Mouse (Mus musculus) testis, adult 2 months (tissue): Measurements from ENCODE around the gene Cbx4. TPM values are rescaled to one million over a fixed set of nuclear protein-coding genes. Genes with fewer than 3 reads are reported as not detected.
"Not testable (repeated sequence)": the region's sequence is repeated elsewhere in the genome, so short reads cannot be mapped to it uniquely, and the experiment has no call there.

ENCODE experiments used
- H3K27ac ChIP-seq: fragments of 200-500 bp; 2 replicates; pipeline ENCODE4 v1.5.1; 2012; ENCODE audit warnings: low read depth, low read length; ENCODE audit not compliant: control insufficient read depth, insufficient read depth
- H3K27me3 ChIP-seq: fragments of 200-500 bp; 2 replicates; pipeline ENCODE4 v1.6.1; 2012; ENCODE audit warnings: mild to moderate bottlenecking, low read length, moderate library complexity; ENCODE audit not compliant: control insufficient read depth, insufficient read depth
- H3K36me3 ChIP-seq: fragments of 200-500 bp; 2 replicates; pipeline ENCODE4 v1.6.1; 2012; ENCODE audit warnings: mild to moderate bottlenecking, low read length; ENCODE audit not compliant: control insufficient read depth, insufficient read depth
- H3K4me1 ChIP-seq: fragments of 200-500 bp; 2 replicates; pipeline ENCODE4 v1.6.1; 2012; ENCODE audit warnings: low read length; ENCODE audit not compliant: control insufficient read depth, insufficient read depth
- H3K4me3 ChIP-seq: fragments of 200-500 bp; 2 replicates; pipeline ENCODE4 v1.5.1; 2012; ENCODE audit warnings: low read depth, mild to moderate bottlenecking, low read length, moderate library complexity, mixed read lengths; ENCODE audit not compliant: control insufficient read depth
- CTCF ChIP-seq: fragments of 200-500 bp; IDR thresholded peaks from 2 replicates; pipeline ENCODE4 v1.5.1; 2012; ENCODE audit warnings: low read depth, mild to moderate bottlenecking, inconsistent platforms, low read length, moderate library complexity; ENCODE audit not compliant: control insufficient read depth, insufficient read depth, insufficient replicate concordance
- POLR2A ChIP-seq: fragments of 200-500 bp; IDR thresholded peaks from 2 replicates; pipeline ENCODE4 v1.6.1; 2012; ENCODE audit warnings: low read depth, mild to moderate bottlenecking, inconsistent platforms, low read length, moderate library complexity; ENCODE audit not compliant: control insufficient read depth
- polyA plus RNA-seq: library from polyadenylated mRNA; depleted of rRNA; stranded (reverse); fragments of >200 nt; gene quantifications from 2 replicates; pipeline ENCODE4 v1.2.3, GENCODE M21; 2012

Cbx4 gene
- polyA plus RNA-seq, 1 experiment = 3.3 TPM

GRCm38 (mm10) chr11:119109415-119110071 lies 23.5 kb upstream of the Cbx4 start:
- Histone ChIP-seq H3K27me3 (no peaks in the 10 kb centered on the region), H3K4me1 (peaks cover 5% of the 10 kb centered on the region; the same call in 1 of the 2 replicates), H3K4me3 (no peak overlapping the region), H3K27ac (no peak overlapping the region), H3K36me3 (no peaks in the 10 kb centered on the region)
- no peak for TF ChIP-seq CTCF
- TF ChIP-seq POLR2A = no peak

GRCm38 (mm10) chr11:119108573-119109263 lies 22.7 kb upstream of the Cbx4 start:
- TF ChIP-seq POLR2A (no peak), CTCF (no peak)
- Histone ChIP-seq H3K27me3 (no peaks in the 10 kb centered on the region), H3K36me3 (no peaks in the 10 kb centered on the region), H3K4me1 (peaks cover 6% of the 10 kb centered on the region), H3K27ac (no peak overlapping the region), H3K4me3 (no peak overlapping the region)

GRCm38 (mm10) chr11:119106289-119106688 lies 20.3 kb upstream of the Cbx4 start:
- Histone ChIP-seq H3K4me3 (no peak overlapping the region), H3K4me1 (peaks cover 9% of the 10 kb centered on the region), H3K27ac (no peak overlapping the region; the same call in 1 of the 2 replicates), H3K27me3 (no peaks in the 10 kb centered on the region), H3K36me3 (no peaks in the 10 kb centered on the region)
- TF ChIP-seq POLR2A (no peak), CTCF (no peak)

- TF ChIP-seq POLR2A = 0 out of 2 replicates have a peak, but pooled peaks have one; percentile 11
- no peak for TF ChIP-seq CTCF
- Histone ChIP-seq H3K36me3 (no peaks in the 10 kb centered on the region), H3K27ac (no peak overlapping the region), H3K4me1 (peaks cover 7% of the 10 kb centered on the region), H3K27me3 (no peaks in the 10 kb centered on the region), H3K4me3 (no peak overlapping the region)
Observed at GRCm38 (mm10) chr11:119105748-119106147, 19.7 kb upstream of the Cbx4 start.

- no peak overlapping the region for H3K27ac ChIP-seq
- H3K4me1 ChIP-seq = peaks cover 7% of the 10 kb centered on the region
Observed at GRCm38 (mm10) chr11:119105071-119105609, 19.1 kb upstream of the Cbx4 start.

GRCm38 (mm10) chr11:119103991-119104390 lies 18.0 kb upstream of the Cbx4 start:
- H3K4me1 ChIP-seq = peaks cover 7% of the 10 kb centered on the region

More at GRCm38 (mm10) chr11:119105071-119105609, 19.1 kb upstream of the Cbx4 start:
- no peak for TF ChIP-seq CTCF
- no peak for TF ChIP-seq POLR2A
- no peak overlapping the region for H3K4me3 ChIP-seq
- H3K36me3 ChIP-seq = no peaks in the 10 kb centered on the region
- no peaks in the 10 kb centered on the region for H3K27me3 ChIP-seq

GRCm38 (mm10) chr11:119100355-119100754 lies 14.3 kb upstream of the Cbx4 start:
- H3K27me3 ChIP-seq, H3K4me3 ChIP-seq, H3K4me1 ChIP-seq, H3K36me3 ChIP-seq, H3K27ac ChIP-seq: not testable (repeated sequence)

More at GRCm38 (mm10) chr11:119103991-119104390, 18.0 kb upstream of the Cbx4 start:
- H3K4me3 ChIP-seq = no peak overlapping the region
- no peaks in the 10 kb centered on the region for H3K36me3 ChIP-seq
- no peaks in the 10 kb centered on the region for H3K27me3 ChIP-seq
- no peak for TF ChIP-seq CTCF
- no peak for TF ChIP-seq POLR2A
- no peak overlapping the region for H3K27ac ChIP-seq
